Mouse (Mus musculus) fibroblast of lung, adult 2 months (primary cell): Measurements from ENCODE around the gene Trim65.
"Not testable (repeated sequence)": the region's sequence is repeated elsewhere in the genome, so short reads cannot be mapped to it uniquely, and the experiment has no call there.

Experiments used
- DNase-seq: peaks from one replicate; pipeline ENCODE4 v3.0.0-alpha.2; 2011; ENCODE audit warnings: low read depth

Gene Trim65

GRCm38 (mm10) chr11:116138468-116139138 lies 7.7 kb upstream of the Trim65 start, which contains the start of gene Mrpl38:
Gene Mrpl38 (minus strand): TSS chr11:116138868.
- DNase-seq = peak; percentile 92

- DNase-seq = no peak
These were observed 7.2 kb upstream of the Trim65 start for GRCm38 (mm10) chr11:116138096-116138467.

DNA sequence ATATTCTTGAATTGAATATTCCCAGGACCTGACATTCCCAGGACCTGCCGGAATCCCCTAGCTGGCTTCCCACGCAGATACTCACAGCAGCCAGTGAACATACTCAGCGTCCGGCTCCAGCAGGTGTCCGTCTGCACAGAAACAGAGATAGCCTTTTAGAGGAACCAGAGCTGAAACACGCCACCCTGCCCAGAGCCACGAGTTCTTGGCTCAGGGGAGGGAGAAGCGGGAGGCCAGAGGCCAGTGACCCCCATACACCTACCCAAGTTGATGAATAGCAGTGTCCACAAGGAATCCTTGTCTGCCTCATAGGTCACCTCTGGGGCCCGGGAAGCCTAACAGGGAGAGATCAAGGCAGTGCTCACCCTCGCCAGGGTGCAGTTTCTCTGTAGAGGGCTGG lies 3.2 kb upstream of the Trim65 start:
- DNase-seq = no peak

DNA sequence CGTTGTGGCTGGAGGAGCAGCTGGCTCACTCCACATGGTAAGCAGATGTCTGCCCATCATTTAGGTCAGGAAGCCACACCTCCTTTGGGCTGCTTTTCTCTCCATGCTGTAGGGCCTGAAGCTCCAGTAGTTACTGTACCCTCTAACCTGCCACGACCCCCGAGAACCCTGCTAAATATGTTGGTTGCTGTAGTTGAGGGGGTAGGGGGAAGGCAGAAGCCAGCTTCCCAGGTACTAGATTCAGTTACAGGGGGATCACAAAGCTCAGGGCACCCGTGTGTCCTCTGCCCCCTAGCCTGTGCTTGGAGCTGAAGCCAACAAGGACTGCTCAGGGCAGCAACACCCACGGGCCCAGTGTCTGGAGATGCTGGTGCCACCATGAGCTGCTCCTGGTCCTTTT lies 2.6 kb upstream of the Trim65 start:
- no peak for DNase-seq

- DNase-seq = no peak
These were observed 1.7 kb upstream of the Trim65 start for GRCm38 (mm10) chr11:116132366-116133333.

- DNase-seq = no peak
These were observed 632 bp upstream of the Trim65 start for GRCm38 (mm10) chr11:116131349-116132170.

GRCm38 (mm10) chr11:116129993-116130487 lies 888 bp downstream of the Trim65 start:
- no peak for DNase-seq

DNA sequence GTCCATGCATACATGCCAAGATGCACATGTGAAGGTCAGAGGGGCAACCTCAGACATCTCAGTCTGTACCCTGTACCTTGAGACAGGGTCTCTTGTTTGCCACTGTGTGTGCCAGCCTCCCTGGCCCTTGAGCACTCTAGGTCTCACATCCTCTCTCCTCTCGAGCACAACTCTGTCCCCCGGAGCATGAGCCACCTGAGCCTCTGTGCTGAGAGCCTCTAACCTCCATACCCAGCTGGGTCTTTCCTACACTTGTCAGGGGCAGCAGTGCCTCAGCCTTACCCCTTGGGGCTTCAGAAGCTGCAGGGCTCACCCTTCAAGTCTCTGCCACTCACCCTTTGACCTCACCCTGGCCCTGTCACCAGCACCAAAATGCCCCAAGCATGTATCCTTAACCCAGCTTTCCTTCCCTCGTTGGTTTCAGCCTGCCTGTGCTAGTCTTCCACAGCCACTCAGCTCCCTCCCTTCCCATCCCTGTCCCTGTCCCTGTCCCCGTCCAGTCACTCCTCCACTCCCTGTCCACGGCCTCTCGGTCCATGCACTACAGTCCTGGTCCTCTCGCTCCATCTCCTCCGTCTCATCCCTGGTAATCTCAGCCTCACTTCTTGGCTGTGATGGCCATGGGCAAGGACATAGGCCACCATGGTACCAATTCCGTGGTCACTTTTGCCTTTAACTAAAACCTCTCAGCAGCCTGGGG lies 1.7 kb downstream of the Trim65 start:
- no peak for DNase-seq

DNA sequence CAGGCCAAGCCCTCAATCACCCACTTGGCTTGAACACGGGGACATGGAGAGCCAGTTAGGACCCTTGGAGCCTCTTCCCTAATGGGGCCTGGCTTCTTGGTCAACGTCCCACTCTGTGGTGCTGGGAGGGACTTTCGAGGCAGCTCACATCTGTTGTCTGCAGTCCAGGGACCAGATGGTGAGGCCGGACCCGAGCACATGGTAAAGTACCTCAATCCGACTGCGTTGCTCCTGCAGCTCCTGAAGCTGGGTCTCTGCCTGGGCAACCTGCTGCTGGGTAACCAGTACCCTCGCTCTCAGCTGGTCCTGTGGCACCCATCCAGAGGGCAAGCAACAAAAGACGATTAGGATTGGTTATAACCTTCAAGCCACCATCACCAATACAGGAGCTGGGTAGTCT lies 2.9 kb downstream of the Trim65 start:
- no peak for DNase-seq

- DNase-seq = no peak
These were observed 3.6 kb downstream of the Trim65 start, which contains the start of gene Trim47 for GRCm38 (mm10) chr11:116127156-116127980. Gene Trim47 (minus strand): TSS chr11:116127210.

GRCm38 (mm10) chr11:116126261-116126660 lies 4.7 kb downstream of the Trim65 start:
- no peak for DNase-seq

- DNase-seq = not testable (repeated sequence)
These were observed 9.1 kb downstream of the Trim65 start for GRCm38 (mm10) chr11:116121731-116122245.

GRCm38 (mm10) chr11:116117819-116118218 lies 13.1 kb downstream of the Trim65 start:
- no peak for DNase-seq

DNA sequence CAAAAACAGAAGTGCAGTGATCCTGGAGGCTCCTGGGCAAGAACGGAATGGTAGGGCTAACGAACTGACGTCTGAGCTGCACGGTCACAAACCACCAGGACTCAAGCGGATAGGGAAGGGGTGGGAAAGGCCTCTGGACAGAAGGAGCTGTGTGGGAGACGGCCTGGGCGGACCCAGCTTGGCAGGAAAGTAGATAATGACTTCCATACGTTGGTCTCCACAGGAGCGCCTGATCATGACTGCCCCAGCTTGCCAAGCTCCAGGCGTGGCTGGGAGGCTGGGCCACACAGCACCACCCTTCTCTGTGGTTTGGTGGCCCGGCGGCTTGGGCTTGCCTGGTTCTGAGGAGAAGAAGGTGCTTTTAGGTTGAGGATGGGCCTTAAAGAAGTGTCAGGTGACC lies 13.7 kb downstream of the Trim65 start:
- peak; percentile 78 for DNase-seq

DNA sequence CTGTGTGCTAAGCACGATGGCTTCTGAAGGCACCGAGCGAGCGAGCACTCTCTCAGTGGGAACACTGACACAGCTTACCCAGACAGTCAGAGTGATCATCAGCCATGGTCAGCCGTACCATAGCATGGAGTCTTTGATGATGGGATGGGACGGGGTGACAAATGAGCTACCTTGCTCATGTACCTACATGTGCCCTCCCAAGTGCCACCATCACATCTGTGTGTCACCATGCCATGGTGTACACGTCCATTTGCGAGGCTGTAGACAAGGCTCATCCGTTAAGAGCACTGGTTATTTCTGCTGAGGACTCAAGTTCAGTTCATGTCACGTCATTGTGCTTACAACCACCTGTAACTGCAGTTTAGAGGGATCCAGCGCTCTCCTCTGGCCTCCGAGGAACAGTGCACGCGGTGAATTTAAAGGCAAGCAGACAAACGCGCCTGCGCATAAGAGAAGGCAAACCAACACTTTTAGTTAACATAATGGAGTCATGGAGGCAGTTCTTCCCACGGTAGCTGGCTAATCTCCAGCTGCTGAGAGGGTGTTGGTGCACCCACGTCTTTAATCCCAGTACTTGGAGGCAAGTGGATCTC lies 19.2 kb downstream of the Trim65 start:
- DNase-seq = no peak

- DNase-seq = no peak
These were observed 19.9 kb downstream of the Trim65 start for GRCm38 (mm10) chr11:116111067-116111466.

GRCm38 (mm10) chr11:116110540-116110939 lies 20.4 kb downstream of the Trim65 start:
- DNase-seq = no peak

DNA sequence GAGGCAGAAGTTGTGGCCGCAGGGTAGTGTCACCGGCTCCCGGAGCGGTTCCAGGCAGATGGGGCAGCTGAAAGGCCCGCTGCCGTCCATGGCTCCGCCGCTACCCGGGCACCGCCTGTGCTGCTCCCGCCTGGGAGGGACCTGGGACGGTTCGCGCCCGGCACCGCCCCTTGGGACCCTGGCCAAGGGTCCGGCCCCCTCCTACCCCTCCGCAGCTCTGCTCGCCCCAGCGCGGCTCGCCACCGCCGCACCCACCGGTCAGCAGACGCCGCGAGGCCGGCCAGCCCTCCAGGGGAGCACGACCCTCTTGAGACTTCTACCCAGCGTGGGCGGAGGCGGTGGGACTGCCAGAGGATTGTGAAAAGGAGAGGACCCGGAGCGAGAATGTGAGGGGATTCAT lies 20.8 kb downstream of the Trim65 start:
- DNase-seq = no peak

- no peak for DNase-seq
These were observed 21.4 kb downstream of the Trim65 start for GRCm38 (mm10) chr11:116109441-116110081.
